Mouse (Mus musculus) kidney, adult 2 months (tissue): Measurements from ENCODE around the gene Defb21. TPM values are rescaled to one million over a fixed set of nuclear protein-coding genes. Genes with fewer than 3 reads are reported as not detected.

Experiments used
- DNase-seq: peaks from one replicate; pipeline ENCODE4 v3.0.0; 2021
- H3K27ac ChIP-seq: fragments of 200-500 bp; 2 replicates; pipeline ENCODE4 v1.5.1; 2012; ENCODE audit warnings: low read depth, low read length, control low read depth, inconsistent platforms; ENCODE audit not compliant: insufficient read depth
- H3K27me3 ChIP-seq: fragments of 200-500 bp; replicated peaks from 2 replicates; pipeline ENCODE4 v1.6.1; 2012; ENCODE audit warnings: mild to moderate bottlenecking, moderate library complexity, low read length, inconsistent platforms; ENCODE audit not compliant: control insufficient read depth, insufficient read depth
- H3K36me3 ChIP-seq: fragments of 200-500 bp; 2 replicates; pipeline ENCODE4 v1.6.1; 2012; ENCODE audit warnings: mild to moderate bottlenecking, moderate library complexity, low read length, inconsistent platforms; ENCODE audit not compliant: control insufficient read depth, insufficient read depth
- H3K4me1 ChIP-seq: fragments of 200-500 bp; 2 replicates; pipeline ENCODE4 v1.6.1; 2011; ENCODE audit warnings: low read length; ENCODE audit not compliant: control insufficient read depth, insufficient read depth
- H3K4me3 ChIP-seq: fragments of 200-500 bp; 2 replicates; pipeline ENCODE4 v1.5.1; 2011; ENCODE audit warnings: mild to moderate bottlenecking, low read depth, low read length, control low read depth; ENCODE audit not compliant: insufficient read depth
- CTCF ChIP-seq: fragments of 200-500 bp; conservative IDR thresholded peaks from 2 replicates; pipeline ENCODE4 v1.5.1; 2011; ENCODE audit warnings: low read depth, mild to moderate bottlenecking, control low read depth, low read length, moderate library complexity, mixed read lengths; ENCODE audit not compliant: insufficient read depth, insufficient read length
- POLR2A ChIP-seq: fragments of 200-500 bp; IDR thresholded peaks from one replicate; pipeline ENCODE4 v1.6.1; 2011; ENCODE audit warnings: low read depth, low read length, control low read depth
- WGBS: fragments of 180-500 bp; shearing (Covaris S2); methylation state at CpG from one replicate; pipeline ENCODE4 v1.1.7; 2018; 5-methylcytosine and 5-hydroxymethylcytosine counted together
- polyA plus RNA-seq: library from polyadenylated mRNA; depleted of rRNA; stranded (reverse); fragments of >200 nt; gene quantifications from 2 replicates; pipeline ENCODE4 v1.2.3, GENCODE M21; 2012

The Defb21 gene
- polyA plus RNA-seq, 1 experiment = not detected

- TF ChIP-seq POLR2A (no peak), CTCF (peak; percentile 77)
- Histone ChIP-seq H3K4me3 (no peak overlapping the region), H3K27me3 (no peaks in the 10 kb centered on the region), H3K27ac (no peak overlapping the region), H3K36me3 (no peaks in the 10 kb centered on the region), H3K4me1 (no peaks in the 10 kb centered on the region; the same call in 1 of the 2 replicates)
- DNase-seq = peak; percentile 79
- 9% methylated on average over 16 of the region's 16 CpGs for WGBS
Observed at GRCm38 (mm10) chr2:152553774-152554423, 18.6 kb upstream of the Defb21 start.

- Histone ChIP-seq H3K27ac (no peak overlapping the region), H3K36me3 (no peaks in the 10 kb centered on the region), H3K27me3 (no peaks in the 10 kb centered on the region), H3K4me3 (no peak overlapping the region), H3K4me1 (no peaks in the 10 kb centered on the region; the same call in 1 of the 2 replicates)
- TF ChIP-seq CTCF (no peak), POLR2A (no peak)
- no peak for DNase-seq
- 88% methylated on average over 7 of the region's 7 CpGs for WGBS
Observed at GRCm38 (mm10) chr2:152556655-152557054, 15.9 kb upstream of the Defb21 start.

GRCm38 (mm10) chr2:152569038-152569437 lies 3.5 kb upstream of the Defb21 start, which contains the start of gene Gm17416:
Gene Gm17416, plus strand, starts transcription at chr2:152569338.
- DNase-seq = no peak
- no peaks in the 10 kb centered on the region for H3K27me3 ChIP-seq
- no peaks in the 10 kb centered on the region for H3K36me3 ChIP-seq
- H3K4me1 ChIP-seq = peaks cover 15% of the 10 kb centered on the region; the same call in 1 of the 2 replicates
- 83% methylated on average over 5 of the region's 5 CpGs for WGBS
- H3K4me3 ChIP-seq = no peak within 1 kb of the TSS
- peak within 1 kb of the TSS; percentile 95 for H3K27ac ChIP-seq
- TF ChIP-seq CTCF (no peak), POLR2A (no peak)

GRCm38 (mm10) chr2:152569881-152570280 lies 2.7 kb upstream of the Defb21 start:
- H3K27ac ChIP-seq = peak overlapping the region; percentile 95
- TF ChIP-seq POLR2A = no peak
- TF ChIP-seq CTCF = no peak
- DNase-seq = peak; percentile 55
- 51% methylated on average over 4 of the region's 4 CpGs for WGBS
- no peak overlapping the region for H3K4me3 ChIP-seq
- peaks cover 15% of the 10 kb centered on the region; the same call in 1 of the 2 replicates for H3K4me1 ChIP-seq
- H3K27me3 ChIP-seq = no peaks in the 10 kb centered on the region
- no peaks in the 10 kb centered on the region for H3K36me3 ChIP-seq

- Histone ChIP-seq H3K36me3 (no peaks in the 10 kb centered on the region), H3K4me3 (no peak overlapping the region), H3K27ac (peak overlapping the region; percentile 95), H3K27me3 (no peaks in the 10 kb centered on the region), H3K4me1 (peaks cover 15% of the 10 kb centered on the region; the same call in 1 of the 2 replicates)
- peak; percentile 82 for DNase-seq
- TF ChIP-seq POLR2A (no peak), CTCF (no peak)
- 33% methylated on average over 6 of the region's 6 CpGs for WGBS
Observed at GRCm38 (mm10) chr2:152570313-152570712, 2.2 kb upstream of the Defb21 start.

- Histone ChIP-seq H3K4me3 (no peak overlapping the region), H3K27me3 (no peaks in the 10 kb centered on the region), H3K4me1 (peaks cover 15% of the 10 kb centered on the region; the same call in 1 of the 2 replicates), H3K27ac (no peak overlapping the region), H3K36me3 (no peaks in the 10 kb centered on the region)
- WGBS = 61% methylated on average over 8 of the region's 8 CpGs
- TF ChIP-seq POLR2A = no peak
- TF ChIP-seq CTCF = no peak
- no peak for DNase-seq
Observed at GRCm38 (mm10) chr2:152573484-152573883, 940 bp downstream of the Defb21 start.

GRCm38 (mm10) chr2:152580107-152580506 lies 7.6 kb downstream of the Defb21 start, which contains the start of gene Defb19:
Gene Defb19, minus strand, starts transcription at chr2:152580312.
- peak; percentile 31 for DNase-seq
- H3K36me3 ChIP-seq = no peaks in the 10 kb centered on the region
- no peak within 1 kb of the TSS for H3K4me3 ChIP-seq
- TF ChIP-seq POLR2A = no peak
- TF ChIP-seq CTCF = no peak
- no peak within 1 kb of the TSS for H3K27ac ChIP-seq
- H3K4me1 ChIP-seq = peaks cover 10% of the 10 kb centered on the region
- 62% methylated on average over 7 of the region's 7 CpGs for WGBS
- H3K27me3 ChIP-seq = no peaks in the 10 kb centered on the region

- no peak for DNase-seq
- TF ChIP-seq CTCF (no peak), POLR2A (no peak)
- Histone ChIP-seq H3K27me3 (no peaks in the 10 kb centered on the region), H3K4me1 (peaks cover 10% of the 10 kb centered on the region), H3K36me3 (no peaks in the 10 kb centered on the region), H3K27ac (no peak overlapping the region), H3K4me3 (no peak overlapping the region)
- 82% methylated on average over 11 of the region's 11 CpGs for WGBS
Observed at GRCm38 (mm10) chr2:152580612-152581011, 8.1 kb downstream of the Defb21 start.
